Mouse (Mus musculus): Measurements from ENCODE around the gene Atp13a4.

DNA sequence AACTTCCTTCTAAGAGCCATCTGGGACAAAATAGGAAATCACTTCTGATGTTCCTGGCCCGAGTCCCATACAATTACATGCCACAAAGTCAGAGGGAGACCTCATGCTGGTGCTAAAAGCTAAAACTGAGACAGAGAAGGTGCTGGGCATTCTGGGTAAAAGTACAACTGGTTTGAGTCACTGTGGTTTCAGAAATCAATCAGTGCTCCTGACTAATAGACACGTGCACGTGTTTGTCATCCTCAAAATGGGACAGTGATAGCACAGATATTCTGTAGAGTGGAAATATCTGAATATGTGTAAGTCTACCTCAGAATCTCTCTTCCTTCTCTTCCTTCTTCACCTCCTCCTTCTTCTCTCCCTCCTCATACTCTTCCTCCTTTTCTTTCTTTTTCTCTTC is 53.6 kb downstream of the Atp13a4 start:
- TF ChIP-seq CTCF (IDR thresholded peaks at IDR 0.05; ENCODE audit: borderline replicate concordance, control insufficient read depth, extremely low read depth, insufficient read depth, low read length, poor library complexity) = no peak
- no peak for TF ChIP-seq POLR2A (IDR thresholded peaks at IDR 0.05; ENCODE audit: control insufficient read depth, extremely low read depth, insufficient read depth, low read length, poor library complexity)
